Mouse (Mus musculus) inflammation-experienced regulatory T-cells, adult 6 months (primary cell): Measurements from ENCODE around the gene March6. TPM values are rescaled to one million over a fixed set of nuclear protein-coding genes. Genes with fewer than 3 reads are reported as not detected.

Experiments used
- ATAC-seq: one replicate; pipeline ENCODE4 v1.8.0; 2017
- polyA plus RNA-seq, 3 experiments: library from polyadenylated mRNA; unstranded; fragments of 100-300 nt; shearing (Covaris generic); gene quantifications; one replicate each; pipeline ENCODE4 v1.2.1; 2017

March6 gene
- polyA plus RNA-seq, 3 experiments from 2014 or later, result 21.4 to 25.1 (median 22.7) TPM

- no peak for ATAC-seq
These were observed 11.4 kb upstream of the March6 start for GRCm38 (mm10) chr15:31542013-31542958.

GRCm38 (mm10) chr15:31540513-31540802, 9.6 kb upstream of the March6 start:
- ATAC-seq, result no peak

- ATAC-seq, result no peak
These were observed 9.0 kb upstream of the March6 start for GRCm38 (mm10) chr15:31539643-31540512.

DNA sequence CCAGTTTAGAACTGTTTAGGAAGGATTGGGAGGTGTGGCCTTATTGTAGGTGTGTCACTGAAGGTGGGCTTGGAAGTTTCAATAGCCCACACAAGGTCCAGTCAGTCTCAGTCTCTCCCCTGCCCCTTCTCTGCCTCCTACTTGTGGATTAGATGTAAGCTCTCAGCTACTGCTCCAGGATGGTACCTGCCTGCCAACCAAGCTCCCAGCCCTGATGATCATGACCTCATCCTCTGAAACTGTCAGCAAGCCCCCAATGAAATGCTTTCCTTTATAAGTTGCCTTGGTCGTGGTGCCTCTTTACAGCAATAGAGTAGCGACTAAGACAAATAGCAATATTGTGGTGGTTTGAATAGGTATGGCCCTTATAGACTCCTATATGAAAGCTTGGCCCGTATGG, 7.5 kb upstream of the March6 start:
- no peak for ATAC-seq

- no peak for ATAC-seq
These were observed 6.9 kb upstream of the March6 start for GRCm38 (mm10) chr15:31537706-31538105.

DNA sequence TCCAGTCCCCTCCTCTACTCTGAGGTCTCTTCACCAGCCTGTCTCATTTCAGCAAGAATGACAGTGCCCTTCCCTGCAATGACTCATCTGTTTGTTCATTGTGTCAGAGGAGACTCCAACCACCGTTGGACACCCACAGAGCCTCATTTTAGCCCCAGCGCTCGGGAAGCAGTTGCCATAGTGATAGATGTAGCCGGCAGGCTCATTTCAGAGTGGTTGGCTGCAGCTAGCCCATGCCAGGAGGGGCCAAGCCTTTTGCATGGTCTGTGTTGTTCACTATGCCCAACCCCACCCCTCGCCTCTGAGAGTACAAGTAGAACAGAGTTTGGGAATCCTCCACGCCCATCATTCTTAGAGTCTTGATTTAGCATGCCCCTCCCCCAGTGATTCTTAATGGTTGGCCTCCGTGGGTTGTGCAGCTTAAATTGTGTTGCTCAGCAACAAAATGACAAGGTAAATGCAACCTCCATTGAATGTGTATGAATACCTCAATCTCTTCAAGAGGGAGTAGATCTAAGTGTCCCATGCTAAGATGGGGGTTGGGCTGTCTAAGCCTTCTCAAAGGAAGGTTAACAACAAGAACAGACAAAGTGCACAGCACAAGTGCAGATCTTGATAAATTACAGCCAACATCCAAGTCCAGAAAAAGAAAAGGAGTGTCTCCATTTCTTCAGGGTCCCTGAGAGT, 5.3 kb upstream of the March6 start:
- no peak for ATAC-seq

DNA sequence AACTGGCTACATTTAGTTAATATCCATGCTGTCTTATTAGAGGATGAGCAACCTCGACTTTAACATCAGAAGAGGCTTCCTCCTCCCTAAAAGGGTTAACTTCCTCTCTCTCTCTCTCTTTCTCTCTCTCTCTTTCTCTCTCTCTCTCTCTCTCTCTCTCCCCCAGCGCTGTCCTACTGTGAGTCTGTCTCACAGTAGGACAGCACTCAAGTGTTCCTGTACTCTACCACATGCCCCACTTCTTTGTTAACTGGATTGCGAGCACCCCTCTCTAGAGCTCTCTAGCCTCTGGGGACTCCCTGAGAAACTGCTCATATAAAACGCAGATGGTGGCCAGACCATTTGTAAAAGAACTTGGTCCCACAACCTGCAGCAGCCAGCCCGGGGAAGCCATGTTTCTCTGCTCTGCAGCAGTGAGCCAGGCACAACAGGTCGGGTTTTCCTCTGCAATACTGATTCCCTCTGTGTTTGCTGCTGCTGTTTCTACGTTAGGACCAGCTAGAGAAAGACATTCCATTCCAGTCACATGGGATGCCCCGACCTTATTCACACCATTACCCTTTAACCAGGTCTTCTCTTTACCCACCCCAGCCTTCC, 4.5 kb upstream of the March6 start:
- no peak for ATAC-seq

DNA sequence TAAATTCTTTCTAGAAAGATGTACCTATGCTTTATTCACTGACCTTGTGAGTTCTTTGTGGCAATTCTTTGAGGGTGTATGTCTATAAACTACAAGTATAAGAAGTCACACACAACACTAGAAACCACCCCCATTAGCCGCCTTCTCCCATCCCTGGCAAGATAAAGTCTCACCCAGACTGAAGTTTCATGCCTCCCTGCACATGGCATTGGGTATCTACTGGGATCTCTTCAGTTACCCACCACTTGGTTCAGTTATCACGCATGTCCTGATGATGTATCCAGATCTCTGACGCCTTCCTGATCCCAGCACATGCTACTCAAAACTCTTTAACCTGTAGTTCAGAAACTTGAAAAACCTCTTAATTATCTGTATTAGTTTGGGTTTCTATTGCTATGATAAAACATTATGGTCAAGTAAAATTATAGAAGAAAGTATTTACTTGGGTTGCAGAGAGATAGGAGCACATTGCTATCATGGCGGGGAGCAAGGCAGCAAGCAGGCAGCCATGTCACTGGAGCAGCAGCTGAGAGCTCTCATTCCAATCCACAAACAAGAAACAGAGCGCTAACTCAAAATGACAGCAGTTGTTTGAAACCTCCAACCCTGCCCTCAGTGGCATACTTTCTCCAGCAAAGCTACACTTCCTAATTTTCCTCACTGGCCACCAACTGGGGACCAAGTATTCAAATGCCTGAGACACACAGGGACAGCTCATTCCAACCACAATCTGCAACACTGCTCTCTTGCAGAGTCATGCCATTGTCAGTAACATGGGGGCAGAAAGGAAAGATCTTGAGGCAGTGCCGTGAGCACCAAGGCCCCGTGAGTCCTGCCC, 3.8 kb upstream of the March6 start:
- no peak for ATAC-seq

- ATAC-seq, result no peak
These were observed 2.7 kb upstream of the March6 start for GRCm38 (mm10) chr15:31533529-31533928.

GRCm38 (mm10) chr15:31532331-31533021, 1.6 kb upstream of the March6 start:
- no peak for ATAC-seq

- ATAC-seq, result peak; percentile 24
These were observed 835 bp upstream of the March6 start for GRCm38 (mm10) chr15:31531446-31532330.

GRCm38 (mm10) chr15:31529811-31530658, 818 bp downstream of the March6 start:
- peak; percentile 12 for ATAC-seq

- ATAC-seq, result no peak
These were observed 1.8 kb downstream of the March6 start for GRCm38 (mm10) chr15:31529103-31529502.

DNA sequence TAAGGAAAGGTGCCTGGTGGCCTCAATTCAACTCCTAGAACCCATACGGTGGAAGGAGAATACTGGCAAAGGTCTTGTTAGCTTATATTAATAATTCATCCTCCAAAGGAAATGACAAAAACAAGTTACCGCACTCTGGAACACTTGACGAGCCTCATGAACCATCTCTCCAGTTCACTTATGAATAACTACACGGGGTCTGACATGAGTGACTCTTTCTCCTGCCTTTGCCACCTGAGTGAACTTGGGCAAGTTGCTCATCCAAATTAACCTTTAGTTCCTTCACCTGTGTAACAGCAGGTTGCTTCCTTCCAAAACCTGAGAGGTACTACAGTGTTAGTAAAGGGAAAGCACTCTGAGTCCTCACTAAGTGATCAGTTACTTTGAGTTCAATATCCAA, 2.4 kb downstream of the March6 start:
- no peak for ATAC-seq

DNA sequence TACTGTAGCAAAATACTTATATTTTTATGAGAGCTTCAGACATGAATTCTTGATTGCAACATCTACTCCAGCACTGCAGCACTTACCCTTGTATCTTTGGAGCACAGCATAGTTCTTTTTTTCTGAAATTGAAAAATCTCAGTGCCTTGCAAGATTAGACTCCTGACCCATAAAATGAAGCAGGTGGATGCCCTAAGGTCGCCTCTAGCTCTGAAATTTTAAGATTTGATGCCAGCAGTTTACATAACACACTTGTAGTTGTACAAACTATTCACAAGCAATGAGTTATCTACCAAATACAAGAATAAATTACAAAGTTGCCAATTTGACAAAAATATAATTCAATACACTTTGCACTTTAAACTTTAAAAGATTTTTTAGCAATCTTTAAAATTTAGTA, 4.4 kb downstream of the March6 start:
- no peak for ATAC-seq

DNA sequence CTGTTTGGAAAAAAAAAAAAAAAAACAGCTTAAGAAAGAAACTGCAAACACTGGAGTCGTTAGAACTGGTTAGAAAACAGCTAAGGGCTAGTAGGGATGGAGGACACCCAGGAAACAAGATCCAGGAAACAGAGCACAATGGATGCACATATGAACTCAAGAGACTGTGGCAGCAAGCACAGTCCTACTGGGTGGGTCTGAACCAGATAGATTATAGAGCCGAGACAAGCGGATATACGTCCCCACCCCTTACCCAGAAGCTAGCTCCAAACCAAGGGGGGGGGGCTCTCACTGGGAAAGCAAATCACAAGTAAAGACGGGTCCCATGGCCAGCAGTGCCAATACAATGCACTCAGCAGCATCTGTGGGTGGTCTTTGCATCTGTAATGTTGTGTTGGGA, 11.9 kb downstream of the March6 start:
- no peak for ATAC-seq

- ATAC-seq, result no peak
These were observed 12.5 kb downstream of the March6 start for GRCm38 (mm10) chr15:31518371-31518770.

GRCm38 (mm10) chr15:31517186-31517585, 13.7 kb downstream of the March6 start:
- no peak for ATAC-seq

- no peak for ATAC-seq
These were observed 19.1 kb downstream of the March6 start for GRCm38 (mm10) chr15:31511795-31512194.
